Mouse (Mus musculus) thymus, postnatal 25 days (tissue): Measurements from ENCODE around the gene Ntsr1.

Experiments
- DNase-seq: peaks from one replicate; pipeline ENCODE4 v3.0.0; 2022

Gene Ntsr1

DNA sequence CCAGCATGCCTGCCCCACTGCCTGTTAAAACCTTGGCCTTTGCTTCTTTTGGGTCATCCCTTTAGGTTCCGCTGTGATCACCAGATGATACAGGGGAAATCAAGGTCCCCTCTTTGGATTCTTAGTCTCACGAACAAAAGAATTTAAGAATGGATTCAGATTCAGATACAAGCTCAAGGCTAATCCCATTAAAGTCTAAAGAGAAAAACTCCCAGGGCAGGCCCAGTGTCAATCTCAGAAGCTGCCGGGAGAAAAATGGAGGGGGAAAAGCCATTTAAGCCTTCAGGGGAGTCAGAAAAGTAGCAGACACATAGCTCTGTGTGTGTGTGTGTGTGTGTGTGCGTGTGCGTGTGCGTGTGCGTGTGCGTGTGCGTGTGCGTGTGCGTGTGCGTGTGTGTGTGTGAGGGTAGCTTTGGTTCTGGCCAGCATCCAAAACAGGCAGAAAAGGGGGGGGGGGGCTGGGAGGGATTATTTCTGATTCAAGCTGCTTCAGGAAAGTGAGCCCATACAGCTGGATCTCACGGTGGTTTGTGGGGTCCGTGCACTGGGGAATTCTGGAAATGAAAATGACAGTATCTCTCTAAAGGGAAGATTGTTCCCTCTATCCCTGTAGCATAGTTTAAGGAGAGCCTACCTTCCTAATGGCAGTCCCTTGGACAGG is 8.8 kb downstream of the Ntsr1 start:
- DNase-seq = no peak

DNA sequence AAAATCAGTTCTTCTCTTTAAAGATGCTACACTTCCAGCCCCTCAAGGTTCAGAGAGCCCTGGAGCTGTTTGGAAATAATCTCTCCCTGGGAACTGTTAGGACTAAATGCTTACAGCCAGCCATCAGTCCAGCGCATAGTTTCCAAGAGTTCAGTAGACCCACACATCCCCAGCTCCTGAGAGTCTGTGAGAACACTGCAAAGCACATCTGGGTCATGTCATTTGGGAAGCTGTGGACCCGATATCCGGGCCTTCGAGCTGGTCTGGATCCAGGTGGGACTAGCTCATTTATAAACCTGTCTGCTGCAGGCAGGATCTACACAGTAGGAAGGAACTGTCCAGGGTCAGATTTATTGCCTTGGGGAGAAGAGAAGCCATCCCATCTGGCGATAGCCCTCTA is 11.1 kb downstream of the Ntsr1 start:
- no peak for DNase-seq

DNA sequence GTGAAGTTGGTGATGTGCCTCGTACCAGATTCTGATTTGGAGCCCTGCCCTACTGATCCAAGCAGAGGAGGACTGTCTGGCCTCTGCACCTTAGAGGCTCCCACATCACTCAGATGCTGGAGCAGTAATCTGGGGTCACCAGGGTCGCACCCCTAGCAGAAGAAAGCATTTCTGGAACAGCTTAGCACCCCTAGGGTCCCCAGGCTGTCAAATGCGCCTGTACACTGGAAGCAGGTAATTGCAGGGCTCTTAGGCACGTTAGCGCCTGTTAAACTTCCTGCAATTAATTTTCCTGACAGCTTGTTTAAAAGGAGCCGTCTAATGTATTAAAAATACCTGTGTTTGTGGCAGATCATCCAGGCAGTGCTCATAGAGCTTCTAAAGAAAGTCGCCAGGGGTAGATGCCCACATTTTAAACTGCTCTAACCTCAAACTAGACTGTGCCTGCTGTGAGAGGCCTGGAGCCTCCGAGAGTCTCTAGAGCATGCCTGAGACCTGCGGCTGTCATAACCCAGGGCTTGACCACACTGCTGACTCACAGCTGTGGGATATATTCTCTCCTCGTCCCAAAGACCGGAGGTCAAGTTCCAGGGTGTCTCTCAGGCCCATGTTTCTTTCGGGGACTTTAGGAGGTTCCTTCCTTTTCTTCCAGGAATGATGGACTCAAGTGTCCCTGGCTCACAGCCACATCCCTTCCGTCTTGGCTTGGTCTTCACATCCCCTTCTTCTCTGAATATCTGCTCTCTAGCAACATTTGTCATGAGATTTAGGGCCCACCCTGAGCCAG is 12.3 kb downstream of the Ntsr1 start:
- DNase-seq = no peak

DNA sequence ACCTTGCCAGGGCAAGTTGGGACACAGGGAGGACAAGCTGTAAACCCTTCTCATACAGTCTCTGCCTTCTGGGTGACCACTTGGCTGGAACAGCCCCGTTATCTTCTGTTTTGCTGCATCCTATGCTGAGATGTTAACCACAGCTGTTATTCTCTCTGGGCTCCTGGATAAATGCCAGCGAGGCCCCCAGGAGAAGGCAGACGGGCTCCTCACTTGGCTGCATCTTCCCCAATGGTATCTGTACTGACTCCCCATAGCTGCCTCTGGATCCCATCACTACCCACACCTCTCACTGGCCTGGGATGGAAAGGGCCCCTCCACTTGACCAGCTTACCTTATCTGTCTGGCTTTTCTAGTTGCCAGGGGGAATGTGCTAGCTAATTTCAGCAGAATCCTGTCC is 13.2 kb downstream of the Ntsr1 start:
- no peak for DNase-seq

DNA sequence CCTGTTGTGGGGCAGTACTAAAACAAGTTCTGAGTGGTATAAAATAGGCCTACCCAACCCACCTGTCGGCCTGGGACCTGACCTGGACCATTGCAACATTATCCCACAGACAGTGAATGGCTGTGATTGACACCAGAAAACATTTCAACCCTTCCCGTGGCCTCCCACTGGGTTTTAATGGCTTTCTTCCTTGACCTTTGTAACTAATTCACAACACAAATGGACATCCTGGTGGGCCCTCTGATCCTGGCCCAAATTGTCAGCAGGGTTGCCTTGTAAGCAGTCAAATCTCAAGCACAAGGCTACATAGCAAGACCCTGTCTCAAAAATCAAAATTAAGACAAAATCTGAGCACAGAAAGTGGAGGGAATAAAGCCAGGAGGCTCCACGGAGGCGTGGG is 14.1 kb downstream of the Ntsr1 start:
- no peak for DNase-seq

DNA sequence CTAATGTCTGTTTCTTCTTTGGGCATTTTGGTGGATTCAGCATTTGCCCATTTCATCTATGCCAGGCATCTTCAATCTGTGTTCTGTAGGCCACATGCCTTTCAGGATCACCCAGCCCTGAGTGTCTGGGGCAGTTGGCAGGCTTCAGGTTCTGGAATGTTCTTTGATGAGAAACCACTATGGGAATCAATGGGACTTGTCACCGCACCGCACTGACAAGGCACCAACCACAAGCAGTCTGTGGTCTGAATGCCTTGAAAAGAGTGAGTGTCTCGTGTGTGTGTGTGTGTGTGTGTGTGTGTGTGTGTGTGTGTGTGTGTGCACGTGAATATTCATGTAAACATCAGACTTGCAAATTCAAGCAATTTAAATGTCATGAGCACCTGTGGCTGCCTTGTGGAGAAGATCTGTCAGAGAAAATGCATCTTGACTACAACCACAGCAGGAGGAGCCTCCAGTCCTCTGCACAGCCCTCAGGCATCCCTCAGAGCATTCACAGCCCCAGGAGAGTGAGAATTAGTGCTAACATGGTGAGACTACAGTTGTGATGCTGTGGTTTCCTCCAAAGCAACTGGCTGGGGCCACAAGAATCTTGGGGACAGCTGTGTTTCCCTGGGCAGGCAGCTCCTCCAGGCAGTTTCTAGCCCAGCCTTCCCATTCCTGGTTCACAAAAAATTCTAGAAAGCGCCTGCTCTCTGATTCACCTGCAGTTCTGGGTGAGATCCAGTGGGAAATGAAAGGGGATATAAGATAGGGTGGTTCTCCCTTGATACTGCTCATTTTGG is 21.9 kb downstream of the Ntsr1 start:
- no peak for DNase-seq

DNA sequence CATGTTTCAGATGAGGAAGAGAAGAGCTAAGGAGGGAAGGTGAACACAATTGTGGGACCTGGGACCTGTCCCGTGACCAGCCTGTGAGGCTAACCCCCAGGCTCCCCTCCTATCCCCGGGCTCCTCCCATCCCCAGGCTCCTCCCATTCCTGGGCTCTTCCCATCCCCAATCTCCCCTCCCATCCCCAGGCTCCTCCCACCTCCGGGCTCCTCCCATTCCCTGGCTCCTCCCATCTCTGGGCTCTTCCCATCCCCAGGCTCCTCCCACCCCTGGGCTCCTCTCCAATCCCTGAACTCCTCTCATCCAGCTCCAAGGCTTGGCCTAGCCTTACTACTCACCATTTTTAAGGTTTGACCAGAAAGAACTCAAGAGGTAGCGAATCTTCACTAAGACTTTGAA is 23.0 kb downstream of the Ntsr1 start:
- no peak for DNase-seq

DNA sequence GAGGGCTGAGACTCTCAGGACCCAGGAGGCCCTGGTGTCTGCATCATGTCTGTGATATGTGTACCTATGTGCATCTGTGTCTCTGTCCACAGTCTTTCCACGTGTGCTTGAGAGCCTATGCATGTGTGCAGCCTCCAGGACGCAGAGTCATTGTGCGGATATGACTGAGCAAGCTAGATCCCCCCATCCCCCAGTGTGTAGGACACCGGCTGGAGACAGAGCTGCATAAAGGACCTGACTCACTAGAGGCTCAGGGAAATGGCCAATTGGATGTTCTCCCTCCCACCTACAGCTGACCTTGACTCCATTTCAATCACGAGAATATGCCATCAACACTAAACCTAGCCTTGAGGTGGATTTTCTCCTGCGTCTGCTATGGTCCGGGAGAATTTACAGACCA is 27.7 kb downstream of the Ntsr1 start:
- DNase-seq = no peak

DNA sequence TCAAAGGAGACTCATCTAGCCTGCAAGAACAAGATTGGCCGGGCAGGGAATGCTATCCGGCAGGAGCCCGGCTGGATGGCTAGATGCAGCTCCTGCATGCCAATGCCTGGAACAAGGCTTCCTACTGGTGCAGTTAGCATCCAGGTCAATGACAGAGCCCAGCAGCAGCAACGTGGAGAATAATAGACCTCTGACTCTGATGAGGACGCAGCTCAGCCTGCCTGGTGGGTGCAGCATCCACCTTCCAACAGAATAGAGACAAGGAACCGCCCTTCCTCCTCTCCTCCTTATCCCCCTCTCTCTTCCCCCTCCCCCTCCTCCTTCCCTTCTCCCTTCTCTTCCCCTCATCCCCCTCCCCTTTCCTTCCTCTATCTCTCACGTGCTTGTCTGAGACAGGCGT is 28.1 kb downstream of the Ntsr1 start:
- no peak for DNase-seq

DNA sequence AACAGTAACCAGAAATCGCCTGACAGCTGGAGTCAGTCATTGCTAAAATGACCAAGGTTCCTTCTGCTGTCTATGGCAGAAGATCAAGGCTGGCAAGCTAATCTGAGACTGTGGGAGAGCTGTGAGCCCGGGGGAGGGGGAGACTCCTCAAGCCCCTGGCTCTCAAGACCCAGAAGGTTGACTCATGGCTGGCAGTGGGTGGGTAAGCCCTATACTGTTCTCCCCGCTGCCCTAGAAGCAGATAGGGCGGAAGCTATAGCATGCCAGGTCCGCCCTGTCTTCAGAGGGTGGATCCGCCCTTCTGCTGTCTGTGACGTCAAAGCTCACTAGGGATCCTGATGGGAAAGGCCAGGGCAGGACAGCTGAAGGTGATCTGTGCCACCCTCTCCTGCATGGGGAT is 30.4 kb downstream of the Ntsr1 start:
- DNase-seq = no peak

DNA sequence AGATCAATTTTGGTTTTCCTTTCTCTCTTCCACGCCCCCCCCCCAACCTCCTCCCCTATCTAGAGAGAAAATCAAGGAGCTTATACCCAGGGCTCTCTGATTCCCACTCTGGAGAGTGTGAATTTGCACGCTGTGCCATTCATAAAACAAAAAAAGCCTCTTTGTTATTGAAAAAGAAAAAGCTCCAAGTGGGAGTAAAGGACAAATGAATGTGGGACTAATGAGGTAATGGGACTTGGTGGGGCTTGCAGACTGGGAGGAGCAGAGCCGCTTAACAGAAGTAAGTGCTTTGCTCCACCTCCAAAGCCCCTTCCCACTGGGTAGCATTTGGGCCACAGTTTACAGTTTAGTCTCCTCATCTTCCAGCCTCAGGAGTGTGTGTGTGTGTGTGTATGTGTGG is 30.8 kb downstream of the Ntsr1 start:
- no peak for DNase-seq

DNA sequence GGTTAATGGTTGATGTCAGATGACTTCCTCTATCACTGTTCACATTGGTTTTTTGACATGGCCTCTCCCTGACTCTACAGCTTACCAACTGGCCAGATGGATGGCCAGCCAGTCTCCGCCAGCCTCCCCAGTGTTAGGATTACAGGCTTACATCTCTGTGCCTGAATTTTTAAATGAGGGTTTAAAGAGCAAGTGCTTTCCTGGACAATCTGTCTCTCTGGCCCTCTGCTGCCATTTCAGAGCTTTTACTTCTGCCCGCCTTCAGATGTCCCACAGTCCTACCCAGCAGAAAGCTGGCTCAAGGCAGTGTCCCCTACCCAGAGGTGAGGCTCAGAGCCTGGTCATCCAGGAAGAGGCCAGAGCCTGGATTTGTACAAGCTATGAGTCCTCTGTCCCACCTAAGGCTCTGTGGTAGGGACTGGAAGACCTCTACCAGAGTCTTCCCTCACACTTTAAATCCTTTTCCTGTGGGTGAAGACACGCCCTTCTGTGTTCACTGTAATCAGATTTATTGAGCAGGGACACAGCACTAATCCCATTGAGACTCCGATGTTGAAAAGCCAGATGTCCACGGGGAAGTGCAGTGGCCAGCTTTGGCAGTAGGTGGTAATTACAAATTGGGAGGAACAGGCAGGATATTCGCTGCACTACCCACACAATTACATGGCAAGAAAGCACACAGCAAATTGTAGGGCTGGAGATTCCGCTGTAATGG is 32.1 kb downstream of the Ntsr1 start:
- DNase-seq = no peak

DNA sequence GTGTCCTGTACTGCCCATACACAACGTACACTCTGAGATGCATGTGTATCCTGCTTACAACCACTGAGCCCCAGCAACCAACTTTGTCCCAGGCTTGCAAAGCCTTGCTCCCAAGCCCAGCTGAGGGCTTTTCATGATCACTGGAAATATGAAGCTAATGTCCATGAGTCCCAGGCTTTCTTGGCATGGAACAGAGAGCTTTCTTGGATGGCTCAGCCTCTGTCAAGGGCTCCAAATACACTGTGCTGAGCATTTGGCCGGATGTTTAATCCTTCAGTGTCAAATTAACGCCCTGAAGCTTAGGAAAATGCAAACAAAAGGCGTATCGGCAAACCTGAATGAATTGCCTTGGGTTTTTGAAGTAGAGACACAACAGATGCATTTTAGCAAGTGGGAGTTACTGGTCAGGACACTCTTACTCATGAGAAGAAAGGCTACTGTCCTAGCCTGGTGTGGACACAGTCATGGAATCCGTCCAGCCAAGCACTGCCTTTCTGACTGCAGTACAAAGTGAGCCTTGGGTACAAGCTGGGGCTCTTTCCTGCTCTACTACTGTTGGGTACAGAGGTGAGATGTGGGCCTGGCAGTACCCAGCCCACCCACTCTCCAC is 32.7 kb downstream of the Ntsr1 start:
- no peak for DNase-seq

DNA sequence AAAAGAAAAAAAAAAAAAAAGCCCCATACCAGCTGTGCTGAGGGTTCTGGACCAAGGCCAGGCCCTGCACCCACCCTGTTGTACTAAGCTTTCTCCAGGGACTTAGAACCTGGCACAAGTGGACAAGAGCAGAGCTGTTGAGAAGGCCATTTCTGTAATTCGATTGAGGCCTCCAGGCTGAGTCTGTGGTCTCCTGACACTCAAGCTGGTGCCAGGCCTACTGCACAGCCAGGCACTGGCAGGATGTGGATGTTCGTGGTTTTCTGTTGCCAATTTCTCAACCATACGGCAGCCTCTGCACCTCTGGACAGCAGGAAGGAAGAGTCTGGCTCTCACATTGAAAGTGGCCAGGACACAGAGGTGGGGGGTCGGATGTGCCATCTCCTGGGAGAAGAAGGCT is 33.5 kb downstream of the Ntsr1 start:
- DNase-seq = no peak

DNA sequence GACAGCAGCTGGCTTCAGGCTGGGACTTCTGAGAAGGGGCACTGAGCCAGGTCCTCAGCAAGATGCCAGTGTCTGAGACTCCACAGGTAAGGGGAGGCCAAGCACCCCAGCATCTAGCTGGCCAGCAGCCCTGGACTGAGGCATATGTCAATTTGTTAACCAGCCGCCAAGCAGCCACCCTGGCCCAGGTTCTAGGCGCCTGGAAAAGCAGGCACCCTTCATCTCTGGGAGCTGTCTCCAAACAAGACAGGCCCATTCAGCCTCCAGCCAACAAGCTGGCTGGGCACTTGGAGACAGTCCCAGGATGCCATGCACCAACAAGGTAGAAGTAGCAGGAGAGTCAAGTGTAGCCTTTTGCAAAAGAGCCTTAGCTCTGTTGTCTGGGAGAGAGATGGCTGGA is 43.9 kb downstream of the Ntsr1 start:
- DNase-seq = no peak

DNA sequence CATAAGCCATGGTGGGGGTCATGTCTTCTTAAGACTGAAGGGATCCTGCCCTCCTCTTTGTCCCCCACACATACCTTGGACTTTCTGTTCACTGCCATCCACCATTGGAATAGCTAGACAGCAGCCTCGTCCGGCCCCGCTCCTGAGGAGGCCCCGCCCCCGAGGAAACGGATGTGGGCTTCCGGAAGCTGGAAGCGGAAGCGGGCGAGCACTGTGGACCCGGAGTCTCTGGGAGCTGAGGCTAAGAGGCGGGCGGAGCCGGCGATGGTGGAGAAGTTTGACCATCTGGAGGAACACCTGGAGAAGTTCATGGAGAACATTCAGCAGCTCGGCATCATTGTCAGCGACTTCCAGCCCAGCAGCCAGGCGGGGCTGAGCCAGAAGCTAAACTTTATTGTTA is 45.3 kb downstream of the Ntsr1 start:
- DNase-seq = no peak

DNA sequence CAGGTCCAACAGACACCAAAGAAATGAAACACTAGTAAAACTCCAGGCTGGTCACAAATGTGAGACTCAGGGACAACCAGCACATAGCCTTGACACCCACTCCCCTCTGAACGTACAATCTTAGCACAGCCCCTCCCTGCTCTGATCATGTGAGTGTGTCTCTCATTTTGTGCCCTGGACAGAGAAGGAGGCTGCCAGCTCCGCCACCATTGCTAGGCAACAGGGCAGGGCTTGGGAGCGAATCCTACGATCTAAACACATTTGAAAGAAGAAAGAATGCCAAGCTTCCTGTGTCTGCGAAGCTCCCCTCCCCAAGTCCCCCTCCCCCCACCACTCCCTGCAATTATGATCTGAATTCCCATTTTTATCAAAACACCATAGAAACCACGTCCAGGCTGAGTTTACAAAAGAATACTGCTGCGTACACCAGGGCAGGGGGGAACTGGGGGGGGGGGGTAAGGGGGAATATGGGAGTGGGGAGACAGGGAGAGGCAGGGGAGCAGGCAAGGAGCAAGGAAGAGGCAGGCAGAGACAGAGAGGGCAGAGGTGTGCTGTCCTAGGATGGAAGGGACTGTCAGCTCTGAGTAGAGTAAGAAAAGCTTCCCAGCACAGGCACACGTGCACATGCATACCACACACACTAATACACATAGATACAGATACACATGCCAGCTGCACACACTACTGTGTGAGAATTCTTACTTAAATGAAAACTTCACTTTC is 47.8 kb downstream of the Ntsr1 start:
- no peak for DNase-seq

DNA sequence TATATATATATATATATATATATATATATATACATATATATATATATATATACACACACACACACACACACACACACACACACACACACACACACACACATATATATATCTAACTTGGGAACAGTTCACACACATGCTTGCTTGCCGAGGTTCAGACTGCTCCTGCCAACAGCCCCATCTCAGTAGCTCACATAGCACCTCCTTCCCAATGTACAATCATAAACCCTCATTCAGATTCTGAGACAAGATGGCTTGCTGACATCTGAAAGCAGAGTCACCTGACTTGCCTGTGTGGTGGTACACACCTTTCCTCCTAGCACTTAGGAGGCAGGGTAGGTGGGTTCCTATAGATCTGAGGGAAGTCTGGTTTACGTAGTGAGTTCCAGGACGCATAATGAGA is 52.6 kb downstream of the Ntsr1 start:
- DNase-seq = no peak

DNA sequence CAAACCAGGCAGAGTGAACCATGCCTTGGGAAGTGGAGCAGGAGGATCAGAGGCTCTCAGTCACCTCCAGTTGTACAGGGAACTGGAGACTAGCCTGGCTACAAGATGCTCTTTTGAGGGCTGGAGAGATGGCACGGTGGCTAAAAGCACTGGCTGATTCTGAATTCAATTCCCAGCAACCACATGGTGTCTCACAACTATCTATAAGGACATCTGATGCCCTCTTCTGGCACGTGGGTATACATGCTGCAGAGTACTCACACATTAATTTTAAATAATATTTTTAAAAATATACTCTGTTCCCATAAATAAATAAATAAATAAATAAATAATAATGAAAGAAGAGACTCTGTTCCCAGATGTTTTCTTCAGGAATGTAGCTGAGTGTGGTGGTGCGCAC is 55.4 kb downstream of the Ntsr1 start:
- no peak for DNase-seq

DNA sequence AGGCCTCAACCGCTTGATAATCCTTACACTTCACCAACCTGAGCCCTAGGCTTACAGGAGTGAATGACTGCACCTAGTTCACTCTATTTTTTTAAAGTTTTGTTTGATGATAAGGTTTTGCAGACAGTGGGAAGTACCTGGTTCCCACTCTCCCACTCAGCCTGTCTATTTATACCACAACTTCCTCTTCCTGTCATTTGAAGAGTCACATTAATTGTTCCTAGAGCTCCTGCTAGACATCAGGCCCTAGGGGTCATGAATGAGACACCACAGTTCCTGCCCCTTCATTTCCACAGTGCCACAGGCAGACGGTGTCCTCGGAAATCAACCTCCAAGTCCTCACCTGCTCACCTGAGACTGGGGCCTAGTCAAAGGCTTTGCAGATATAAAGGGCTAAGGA is 56.7 kb downstream of the Ntsr1 start:
- DNase-seq = no peak

DNA sequence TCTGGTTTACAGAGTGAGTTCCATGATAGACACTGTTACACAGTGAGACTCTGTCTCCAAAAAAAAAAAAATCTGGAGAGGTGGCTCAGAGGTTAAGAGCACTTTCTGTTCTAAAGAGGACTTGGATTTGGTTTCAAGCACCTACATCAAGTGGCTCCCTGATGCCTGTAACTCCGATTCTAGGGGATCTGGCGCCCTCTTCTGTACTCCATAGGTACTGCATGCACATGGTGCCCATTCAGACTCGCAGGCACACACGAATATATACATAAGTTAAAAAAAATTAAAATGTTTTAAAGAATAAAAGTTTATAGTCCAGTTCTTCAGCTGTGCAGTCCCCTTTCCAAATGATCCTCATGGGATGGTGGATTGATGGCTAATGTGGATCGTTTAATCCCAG is 60.5 kb downstream of the Ntsr1 start:
- peak; percentile 26 for DNase-seq

DNA sequence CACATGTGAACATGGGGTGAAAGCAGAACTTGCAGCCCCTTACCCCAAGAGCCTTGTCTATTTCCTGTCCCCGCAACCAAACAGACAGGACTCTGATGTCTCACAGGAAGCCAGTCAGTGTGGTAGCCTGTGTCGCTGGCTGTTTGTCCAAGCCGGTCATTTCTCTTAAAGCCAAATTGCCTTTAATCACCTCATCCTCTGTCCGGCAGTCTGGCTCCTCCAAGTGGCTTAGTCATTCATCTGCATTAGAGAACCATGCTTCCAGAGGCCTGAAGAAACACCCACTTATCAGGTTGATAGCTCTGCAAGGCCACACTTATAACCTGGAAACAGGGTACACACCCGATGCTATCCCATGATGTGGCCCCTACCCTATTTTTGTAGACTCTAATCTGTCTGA is 62.4 kb downstream of the Ntsr1 start:
- DNase-seq = no peak
